Mouse (Mus musculus): ENCODE results near the gene Stab1. TPM values are rescaled to one million over a fixed set of nuclear protein-coding genes. Genes with fewer than 3 reads are reported as not detected.

Stab1 gene
- total and polyA plus RNA-seq, 2 experiments from 2014 or later, result 10.5 to 31.2 TPM

- TF ChIP-seq CTCF (IDR thresholded peaks at IDR 0.05; ENCODE audit: low read depth), result no peak
- H3K36me3 ChIP-seq (ENCODE audit: insufficient read depth, low read length), result peaks cover 90% of the 10 kb centered on the region
- H3K9me3 ChIP-seq (ENCODE audit: low read length), result no peaks in the 10 kb centered on the region
- H3K4me3 ChIP-seq (ENCODE audit: low read length), result no peak overlapping the region
- DNase-seq (ENCODE audit: low spot score) (no peak), ATAC-seq (no peak)
- H3K9ac ChIP-seq (replicated peaks; ENCODE audit: low read length), result no peak overlapping the region
- H3K27ac ChIP-seq, result no peak overlapping the region
- whole genome bisulfite sequencing, result 86% methylated on average over 5 of the region's 5 CpGs
- no peaks in the 10 kb centered on the region for H3K27me3 ChIP-seq (ENCODE audit: insufficient read depth, low read length)
- H3K4me1 ChIP-seq (ENCODE audit: insufficient read depth, low read length), result no peaks in the 10 kb centered on the region
- no peak overlapping the region for H3K4me2 ChIP-seq (ENCODE audit: low read depth, low read length)
Observed at GRCm38 (mm10) chr14:31177715-31178114, 9.3 kb upstream of the Stab1 start.

DNA sequence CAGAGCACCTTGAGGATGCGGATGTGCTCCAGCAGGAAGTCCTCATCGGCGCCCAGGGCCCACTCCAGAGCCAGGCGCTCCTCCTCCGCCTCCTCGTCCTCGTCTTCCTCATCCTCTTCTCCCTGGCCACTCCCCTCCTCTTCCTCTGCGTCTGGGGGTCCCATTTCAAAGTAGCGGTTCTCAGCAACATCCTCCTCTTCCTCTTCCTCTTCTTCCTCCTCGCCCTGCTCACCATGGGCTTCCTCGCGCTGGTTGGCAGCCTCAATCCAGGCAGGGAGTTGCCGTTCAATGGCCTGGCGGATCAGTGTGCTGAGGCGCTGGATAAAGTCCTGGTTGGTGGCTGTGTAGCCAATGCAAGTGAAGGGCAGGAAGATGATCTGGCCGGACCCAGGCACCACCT is 8.8 kb upstream of the Stab1 start:
- H3K36me3 ChIP-seq (ENCODE audit: insufficient read depth, low read length), result peaks cover 90% of the 10 kb centered on the region
- TF ChIP-seq CTCF (IDR thresholded peaks at IDR 0.05; ENCODE audit: low read depth), result no peak
- WGBS, result 90% methylated on average over 16 of the region's 16 CpGs

GRCm38 (mm10) chr14:31173537-31173936 is 5.1 kb upstream of the Stab1 start:
- ATAC-seq, result no peak
- H3K4me3 ChIP-seq (ENCODE audit: low read length), result no peak overlapping the region
- H3K27me3 ChIP-seq (ENCODE audit: insufficient read depth, low read length), result no peaks in the 10 kb centered on the region
- no peak overlapping the region for H3K27ac ChIP-seq
- no peaks in the 10 kb centered on the region for H3K4me1 ChIP-seq (ENCODE audit: insufficient read depth, low read length)
- WGBS, result 89% methylated on average over 7 of the region's 7 CpGs
- H3K9ac ChIP-seq (replicated peaks; ENCODE audit: low read length), result no peak overlapping the region
- peaks cover 73% of the 10 kb centered on the region for H3K36me3 ChIP-seq (ENCODE audit: insufficient read depth, low read length)
- no peak for DNase-seq (ENCODE audit: low spot score)
- H3K4me2 ChIP-seq (ENCODE audit: low read depth, low read length), result no peak overlapping the region
- H3K9me3 ChIP-seq (ENCODE audit: low read length), result no peaks in the 10 kb centered on the region
- TF ChIP-seq CTCF (IDR thresholded peaks at IDR 0.05; ENCODE audit: low read depth), result no peak

More for the DNA sequence above, 8.8 kb upstream of the Stab1 start:
- no peak overlapping the region for H3K4me3 ChIP-seq (ENCODE audit: low read length)
- ATAC-seq (no peak), DNase-seq (ENCODE audit: low spot score) (no peak)
- no peaks in the 10 kb centered on the region for H3K9me3 ChIP-seq (ENCODE audit: low read length)
- H3K4me2 ChIP-seq (ENCODE audit: low read depth, low read length), result no peak overlapping the region
- H3K27me3 ChIP-seq (ENCODE audit: insufficient read depth, low read length), result no peaks in the 10 kb centered on the region
- H3K9ac ChIP-seq (replicated peaks; ENCODE audit: low read length), result no peak overlapping the region
- no peaks in the 10 kb centered on the region for H3K4me1 ChIP-seq (ENCODE audit: insufficient read depth, low read length)
- no peak overlapping the region for H3K27ac ChIP-seq

GRCm38 (mm10) chr14:31172781-31173455 is 4.5 kb upstream of the Stab1 start:
- DNase-seq (ENCODE audit: low spot score), result no peak
- no peaks in the 10 kb centered on the region for H3K4me1 ChIP-seq (ENCODE audit: insufficient read depth, low read length)
- peaks cover 71% of the 10 kb centered on the region for H3K36me3 ChIP-seq (ENCODE audit: insufficient read depth, low read length)
- H3K4me3 ChIP-seq (ENCODE audit: low read length), result no peak overlapping the region
- no peak overlapping the region for H3K9ac ChIP-seq (replicated peaks; ENCODE audit: low read length)
- H3K27me3 ChIP-seq (ENCODE audit: insufficient read depth, low read length), result no peaks in the 10 kb centered on the region
- no peak for TF ChIP-seq CTCF (IDR thresholded peaks at IDR 0.05; ENCODE audit: low read depth)
- H3K27ac ChIP-seq, result no peak overlapping the region
- 78% methylated on average over 18 of the region's 18 CpGs for WGBS
- H3K4me2 ChIP-seq (ENCODE audit: low read depth, low read length), result no peak overlapping the region
- no peaks in the 10 kb centered on the region for H3K9me3 ChIP-seq (ENCODE audit: low read length)
- no peak for ATAC-seq

GRCm38 (mm10) chr14:31171821-31172220 is 3.4 kb upstream of the Stab1 start:
- DNase-seq (ENCODE audit: low spot score) (no peak), ATAC-seq (no peak)
- Histone ChIP-seq H3K27ac (no peak overlapping the region), H3K9ac (replicated peaks; ENCODE audit: low read length) (no peak overlapping the region), H3K9me3 (ENCODE audit: low read length) (no peaks in the 10 kb centered on the region), H3K4me2 (ENCODE audit: low read depth, low read length) (no peak overlapping the region), H3K27me3 (ENCODE audit: insufficient read depth, low read length) (no peaks in the 10 kb centered on the region), H3K4me1 (ENCODE audit: insufficient read depth, low read length) (peaks cover 7% of the 10 kb centered on the region), H3K4me3 (ENCODE audit: low read length) (no peak overlapping the region), H3K36me3 (ENCODE audit: insufficient read depth, low read length) (peaks cover 60% of the 10 kb centered on the region)
- WGBS, result 93% methylated on average over 15 of the region's 15 CpGs
- no peak for TF ChIP-seq CTCF (IDR thresholded peaks at IDR 0.05; ENCODE audit: low read depth)

DNA sequence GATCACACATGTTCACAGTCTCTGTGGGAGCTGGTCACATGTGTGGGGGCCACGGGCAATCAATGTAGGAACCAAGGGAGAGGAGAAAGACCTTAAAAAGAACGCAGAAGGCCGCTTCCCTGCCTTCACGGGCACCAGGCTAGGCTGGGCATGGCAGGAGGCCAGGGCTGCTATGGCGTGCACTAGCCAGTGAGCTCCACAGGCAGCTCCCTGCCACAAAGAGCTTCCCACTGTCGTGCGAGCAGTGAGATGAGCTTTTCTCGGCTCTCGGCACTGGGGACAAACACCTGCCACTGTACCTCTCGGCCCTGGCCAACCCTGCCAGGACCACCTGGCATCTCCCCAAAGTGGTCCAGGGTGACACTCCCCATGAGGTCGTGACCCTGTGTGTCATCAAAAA is 2.9 kb upstream of the Stab1 start:
- Histone ChIP-seq H3K4me1 (ENCODE audit: insufficient read depth, low read length) (peaks cover 11% of the 10 kb centered on the region), H3K4me3 (ENCODE audit: low read length) (no peak overlapping the region), H3K9me3 (ENCODE audit: low read length) (no peaks in the 10 kb centered on the region), H3K27me3 (ENCODE audit: insufficient read depth, low read length) (no peaks in the 10 kb centered on the region), H3K27ac (no peak overlapping the region), H3K4me2 (ENCODE audit: low read depth, low read length) (no peak overlapping the region), H3K36me3 (ENCODE audit: insufficient read depth, low read length) (peaks cover 56% of the 10 kb centered on the region), H3K9ac (replicated peaks; ENCODE audit: low read length) (no peak overlapping the region)
- ATAC-seq (0 out of 2 replicates have a peak, but pooled peaks have one; percentile 37), DNase-seq (ENCODE audit: low spot score) (peak; percentile 42)
- WGBS, result 63% methylated on average over 11 of the region's 11 CpGs
- TF ChIP-seq CTCF (IDR thresholded peaks at IDR 0.05; ENCODE audit: low read depth), result no peak

- ATAC-seq (no peak), DNase-seq (ENCODE audit: low spot score) (no peak)
- Histone ChIP-seq H3K9me3 (ENCODE audit: low read length) (no peaks in the 10 kb centered on the region), H3K4me3 (ENCODE audit: low read length) (no peak overlapping the region), H3K4me2 (ENCODE audit: low read depth, low read length) (no peak overlapping the region), H3K9ac (replicated peaks; ENCODE audit: low read length) (no peak overlapping the region), H3K36me3 (ENCODE audit: insufficient read depth, low read length) (peaks cover 52% of the 10 kb centered on the region), H3K27ac (peak overlapping the region; percentile 16), H3K4me1 (ENCODE audit: insufficient read depth, low read length) (peaks cover 14% of the 10 kb centered on the region), H3K27me3 (ENCODE audit: insufficient read depth, low read length) (no peaks in the 10 kb centered on the region)
- 67% methylated on average over 13 of the region's 13 CpGs for WGBS
- TF ChIP-seq CTCF (IDR thresholded peaks at IDR 0.05; ENCODE audit: low read depth), result no peak
Observed at GRCm38 (mm10) chr14:31170963-31171362, 2.5 kb upstream of the Stab1 start.
